Mouse (Mus musculus) kidney, postnatal 4 days (tissue): ENCODE data around the gene Pacrg.
A peak's percentile ranks its signal among the peaks of the same experiment; 100 is the strongest.

Source experiments
- DNase-seq, 2 experiments: peaks; one replicate each; pipeline ENCODE4 v3.0.0; 2021; ENCODE audit warnings: mixed read lengths in 2 of 2

The Pacrg gene

GRCm38 (mm10) chr17:10737966-10738365, 102.1 kb downstream of the Pacrg start:
- peak in 1 of 2 experiments; percentile 13 for DNase-seq

DNA sequence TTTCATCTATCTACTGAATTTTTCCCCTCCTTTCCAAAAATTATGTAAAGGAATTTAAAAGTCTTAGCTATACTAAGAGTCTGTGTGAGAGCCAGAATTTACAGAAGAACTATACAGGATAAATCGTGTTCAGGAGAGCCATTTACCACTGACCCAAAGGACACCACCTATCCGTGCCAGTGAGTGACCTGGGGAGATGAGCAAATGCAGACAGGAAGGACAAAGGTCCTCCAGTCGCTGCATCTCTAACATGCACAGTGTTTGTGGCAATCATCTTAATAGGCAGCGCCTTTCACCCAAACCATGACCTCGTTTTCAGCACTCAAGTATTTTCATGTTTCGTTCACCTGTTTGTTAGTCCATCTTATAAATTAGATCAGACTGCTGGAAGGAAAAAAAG, 105.4 kb downstream of the Pacrg start:
- no peak for DNase-seq

- DNase-seq, result no peak
Measured at GRCm38 (mm10) chr17:10732303-10733048, 107.6 kb downstream of the Pacrg start.

DNA sequence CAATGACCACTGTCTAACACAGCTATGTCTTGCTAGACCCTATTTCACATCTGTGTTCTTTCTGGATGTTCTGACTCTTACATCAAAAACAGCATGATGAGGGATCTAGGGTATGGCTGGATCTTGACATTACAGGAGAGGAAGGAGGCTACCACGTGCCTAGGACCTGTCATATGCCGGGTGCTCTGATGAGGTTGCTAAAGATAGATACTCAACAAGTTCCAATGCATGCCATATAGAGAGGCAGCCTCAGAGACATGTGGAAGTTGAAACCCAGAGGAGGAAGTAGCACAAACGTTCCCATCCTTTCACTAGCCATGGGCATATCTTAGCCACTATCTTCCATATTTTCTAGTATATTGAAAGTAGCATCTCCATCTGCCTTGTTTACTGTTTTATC, 115.3 kb downstream of the Pacrg start:
- no peak for DNase-seq

GRCm38 (mm10) chr17:10721562-10721961, 118.5 kb downstream of the Pacrg start:
- DNase-seq, result no peak

GRCm38 (mm10) chr17:10717148-10717547, 123.0 kb downstream of the Pacrg start:
- DNase-seq, result no peak

DNA sequence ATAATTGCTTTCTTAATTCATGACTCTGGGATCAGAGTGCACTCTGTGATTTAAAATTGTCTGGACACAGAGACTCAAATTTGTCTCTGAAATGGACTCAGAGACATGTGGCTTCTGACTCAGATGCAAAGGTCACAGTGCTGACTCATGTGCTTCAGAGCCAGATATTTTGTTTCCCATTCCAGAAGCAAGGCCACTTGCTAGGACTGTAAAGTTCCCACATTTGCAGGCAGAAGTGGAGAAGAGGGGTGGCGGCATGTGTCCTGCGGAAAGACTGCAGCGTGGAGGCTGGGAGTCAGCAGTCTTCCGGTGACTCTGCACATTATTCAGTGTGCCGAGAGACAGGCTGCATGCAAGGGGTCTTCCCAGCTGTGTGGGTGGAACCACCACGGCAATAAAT, 137.3 kb downstream of the Pacrg start:
- peak; percentile 27 to 37 for DNase-seq

- no peak for DNase-seq
Measured at GRCm38 (mm10) chr17:10698041-10698440, 142.1 kb downstream of the Pacrg start.

DNA sequence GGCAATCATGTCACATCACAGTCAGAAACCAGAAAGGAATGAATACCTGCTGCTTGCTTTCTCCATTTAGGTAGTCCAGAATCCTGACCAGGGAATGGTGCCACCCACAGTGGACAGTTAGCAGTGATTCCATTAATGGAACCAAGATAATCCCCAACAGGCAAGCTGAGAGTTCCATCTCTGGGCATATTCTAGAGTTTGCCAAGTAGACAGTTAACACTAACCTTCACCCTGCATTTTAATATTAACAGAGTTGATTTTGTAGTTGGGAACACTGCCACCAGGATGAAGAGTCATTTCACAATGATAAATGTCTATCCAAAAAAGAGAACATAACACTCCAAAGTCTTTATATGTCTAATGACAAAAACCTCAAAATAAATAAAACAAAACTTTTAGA, 144.7 kb downstream of the Pacrg start:
- DNase-seq, result no peak

GRCm38 (mm10) chr17:10677098-10677497, 163.0 kb downstream of the Pacrg start:
- DNase-seq, result peak; percentile 28 to 42

DNA sequence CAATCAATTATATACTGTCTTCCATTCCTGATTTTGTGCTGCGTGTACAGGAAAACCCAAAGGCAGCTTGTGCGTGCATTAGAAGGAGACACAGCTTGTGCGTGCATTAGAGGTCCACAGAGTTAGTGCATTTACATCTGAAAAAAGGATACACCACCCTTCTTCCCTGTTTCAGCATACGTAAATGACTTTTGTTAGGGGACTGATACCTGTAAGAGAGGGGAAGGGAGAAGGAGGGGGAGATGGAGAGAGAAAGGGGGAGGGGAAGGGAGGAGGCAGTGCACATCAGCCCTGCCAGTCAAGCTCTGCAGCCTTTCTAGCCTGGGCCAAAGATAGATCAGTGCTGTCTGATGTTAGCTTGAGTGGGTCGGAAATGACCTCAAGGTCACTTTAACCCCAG, 164.6 kb downstream of the Pacrg start:
- DNase-seq, result no peak

GRCm38 (mm10) chr17:10675048-10675447, 165.1 kb downstream of the Pacrg start:
- DNase-seq, result peak; percentile 5 to 11

GRCm38 (mm10) chr17:10661294-10661693, 178.8 kb downstream of the Pacrg start:
- DNase-seq, result no peak

DNA sequence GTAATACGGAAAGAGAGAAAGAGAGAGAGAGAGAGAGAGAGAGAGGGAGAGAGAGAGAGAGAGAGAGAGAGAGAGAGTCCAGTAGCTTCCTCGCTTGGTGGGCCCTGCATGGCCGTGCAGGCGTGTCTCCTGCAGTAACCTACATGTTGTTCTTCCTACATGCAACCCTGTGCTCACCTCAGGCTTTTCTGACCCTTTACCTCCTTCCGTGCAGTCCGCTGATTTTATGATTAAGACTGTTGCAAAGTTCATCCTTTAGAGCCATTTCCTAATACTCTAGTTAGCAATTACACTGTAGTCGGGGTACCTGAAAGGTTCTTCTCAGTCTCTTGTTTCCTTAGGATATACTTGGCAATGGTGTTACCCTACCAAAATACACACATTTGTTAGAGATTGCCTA, 196.5 kb downstream of the Pacrg start:
- no peak for DNase-seq

DNA sequence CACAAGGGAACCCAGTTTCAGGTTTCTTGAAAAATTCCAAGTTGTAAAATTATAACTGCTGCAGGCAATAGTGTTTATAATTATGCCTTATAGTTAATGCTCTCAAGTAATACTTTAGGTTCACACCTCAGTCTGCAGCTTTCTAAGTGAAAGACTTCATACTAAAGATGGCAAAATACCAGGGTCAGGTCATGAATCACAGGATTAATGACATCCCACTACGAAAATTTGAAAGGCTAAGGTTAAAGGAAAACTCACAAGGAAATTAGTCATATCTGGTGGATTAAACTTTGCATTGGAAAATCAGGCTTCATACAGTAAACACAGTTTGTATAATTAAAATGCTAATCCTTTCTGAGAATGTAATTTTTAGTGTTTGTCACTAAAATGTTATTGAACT, 200.3 kb downstream of the Pacrg start:
- DNase-seq, result no peak

- DNase-seq, result no peak
Measured at GRCm38 (mm10) chr17:10635955-10636470, 204.1 kb downstream of the Pacrg start.

DNA sequence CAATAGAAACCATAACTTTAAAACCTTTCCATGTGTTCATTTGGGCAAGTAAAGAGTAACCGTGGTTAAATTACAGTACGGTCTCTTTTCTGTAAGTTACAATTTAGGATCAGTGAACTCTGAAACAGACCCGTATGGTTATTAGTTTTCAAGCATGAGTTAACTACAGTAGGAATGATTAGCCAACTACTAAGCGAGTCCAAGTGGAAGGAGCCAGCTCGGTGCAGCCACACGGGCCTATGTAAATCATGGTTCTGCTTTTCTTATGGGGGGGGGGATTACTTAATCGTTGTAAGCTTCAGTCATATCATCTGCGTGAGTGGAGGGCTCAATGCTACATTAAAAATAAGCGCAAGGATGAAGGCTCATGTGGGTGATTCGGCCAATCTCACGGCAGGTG, 204.6 kb downstream of the Pacrg start:
- peak; percentile 11 to 43 for DNase-seq

GRCm38 (mm10) chr17:10635046-10635445, 205.1 kb downstream of the Pacrg start:
- no peak for DNase-seq

DNA sequence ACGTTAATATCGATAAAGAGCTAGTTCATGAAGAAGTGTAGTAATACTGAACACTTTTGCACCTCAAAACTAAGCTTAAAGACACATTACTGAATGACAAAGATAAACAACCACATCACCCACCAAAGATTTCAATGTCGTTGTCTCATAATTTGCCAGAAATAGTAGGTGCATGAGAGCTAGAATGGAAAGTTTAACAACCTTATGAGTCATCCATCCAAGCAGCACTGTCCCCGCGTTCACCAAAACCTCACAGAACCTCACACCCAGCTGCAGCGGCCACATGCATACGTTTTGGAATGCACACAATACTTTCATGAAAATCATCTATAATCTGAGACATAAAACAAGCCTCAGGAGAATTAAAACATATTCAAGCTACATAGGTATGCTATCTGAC, 206.3 kb downstream of the Pacrg start:
- DNase-seq, result no peak

DNA sequence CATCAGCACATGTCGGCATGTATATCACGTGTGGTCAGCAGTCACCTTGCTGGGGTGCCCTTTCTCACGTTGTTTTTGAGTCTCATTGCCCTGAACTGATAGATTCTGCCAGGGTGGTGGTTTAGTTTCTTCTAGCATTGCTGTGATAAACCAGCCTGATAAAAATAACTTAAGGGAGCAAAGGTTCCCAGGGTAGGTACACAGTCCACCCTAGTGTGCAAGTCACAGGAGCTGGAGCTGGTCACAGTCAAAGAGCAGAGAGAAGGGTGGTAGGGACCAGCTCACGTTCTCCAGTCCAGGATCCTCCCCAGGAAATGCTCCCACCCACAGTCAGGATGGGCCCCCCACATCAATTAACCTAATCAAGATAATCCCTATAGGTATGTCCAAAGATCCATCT, 211.9 kb downstream of the Pacrg start:
- DNase-seq, result no peak

GRCm38 (mm10) chr17:10627476-10627875, 212.6 kb downstream of the Pacrg start:
- DNase-seq, result no peak

- peak in 1 of 2 experiments; percentile 29 for DNase-seq
Measured at GRCm38 (mm10) chr17:10626299-10627095, 213.6 kb downstream of the Pacrg start.

- DNase-seq, result no peak
Measured at GRCm38 (mm10) chr17:10624699-10625424, 215.2 kb downstream of the Pacrg start.
